Mouse (Mus musculus) bone marrow, adult 2 months (tissue): ENCODE measurements around the gene Aak1. TPM values are rescaled to one million over a fixed set of nuclear protein-coding genes. Genes with fewer than 3 reads are reported as not detected.

ENCODE experiments used
- H3K27ac ChIP-seq: fragments of 200-500 bp; 2 replicates; pipeline ENCODE4 v1.5.1; 2012; ENCODE audit warnings: low read depth, mild to moderate bottlenecking, control low read depth, inconsistent platforms, low read length; ENCODE audit not compliant: control insufficient read depth, poor library complexity, insufficient read depth
- H3K4me1 ChIP-seq: fragments of 200-500 bp; 2 replicates; pipeline ENCODE4 v1.6.1; 2011; ENCODE audit warnings: low read length; ENCODE audit not compliant: control insufficient read depth, insufficient read depth
- H3K4me3 ChIP-seq: fragments of 200-500 bp; replicated peaks from 2 replicates; pipeline ENCODE3; 2011; ENCODE audit warnings: mild to moderate bottlenecking, low read depth, low read length, control low read depth; ENCODE audit not compliant: control insufficient read depth
- CTCF ChIP-seq: fragments of 200-500 bp; IDR thresholded peaks from 2 replicates; pipeline ENCODE4 v1.5.1; 2011; ENCODE audit warnings: low read length, control low read depth; ENCODE audit not compliant: control insufficient read depth, insufficient read depth
- POLR2A ChIP-seq: fragments of 200-500 bp; IDR thresholded peaks from 2 replicates; pipeline ENCODE4 v1.6.1; 2011; ENCODE audit warnings: low read depth, mild to moderate bottlenecking, control low read depth, low read length, borderline replicate concordance; ENCODE audit not compliant: control insufficient read depth
- WGBS: fragments of 180-500 bp; shearing (Covaris S2); methylation state at CpG from one replicate; pipeline ENCODE4 v1.1.7; 2018; 5-methylcytosine and 5-hydroxymethylcytosine counted together
- polyA plus RNA-seq: library from polyadenylated mRNA; stranded (reverse); fragments of >200 nt; gene quantifications from 2 replicates; pipeline ENCODE4 v1.2.4, GENCODE M21; 2011; ENCODE audit warnings: low replicate concordance; ENCODE audit not compliant: missing spikeins, insufficient read depth, insufficient read length

Gene Aak1
- polyA plus RNA-seq, 1 experiment: 16.9 TPM

DNA sequence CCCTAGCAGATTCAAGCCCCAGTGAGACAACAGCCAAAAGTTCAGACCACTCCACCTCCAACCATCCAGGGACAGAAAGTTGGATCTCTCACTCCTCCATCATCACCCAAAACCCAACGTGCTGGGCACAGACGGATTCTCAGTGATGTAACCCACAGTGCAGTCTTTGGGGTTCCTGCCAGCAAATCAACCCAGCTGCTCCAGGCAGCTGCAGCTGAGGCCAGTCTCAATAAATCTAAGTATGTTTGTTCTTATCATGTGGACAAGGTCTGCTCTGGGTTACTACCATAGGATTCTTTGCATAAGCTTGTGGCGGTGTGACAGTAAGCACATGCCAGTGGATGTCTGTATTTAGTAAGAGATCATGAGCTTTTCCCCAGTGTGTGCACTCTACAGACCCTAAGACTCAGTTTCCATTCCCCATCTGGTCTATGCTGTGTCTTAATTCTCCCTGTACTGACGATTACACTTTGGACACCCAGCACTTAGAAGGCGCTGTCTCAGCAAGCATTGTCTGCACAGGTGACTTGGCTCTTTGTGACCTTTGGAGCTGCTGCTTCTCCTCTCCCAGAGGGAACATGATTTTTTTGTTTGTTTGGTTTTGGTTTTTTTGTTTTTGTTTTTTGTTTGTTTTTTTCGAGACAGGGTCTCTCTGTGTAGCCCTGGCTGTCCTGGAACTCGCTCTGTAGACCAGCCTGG is 114.8 kb downstream of the Aak1 start:
- no peak for TF ChIP-seq CTCF
- no peak for TF ChIP-seq POLR2A
- Histone ChIP-seq H3K4me1 (no peaks in the 10 kb centered on the region), H3K4me3 (no peak overlapping the region), H3K27ac (no peak overlapping the region)
- WGBS: 89% methylated on average over 7 of the region's 7 CpGs

DNA sequence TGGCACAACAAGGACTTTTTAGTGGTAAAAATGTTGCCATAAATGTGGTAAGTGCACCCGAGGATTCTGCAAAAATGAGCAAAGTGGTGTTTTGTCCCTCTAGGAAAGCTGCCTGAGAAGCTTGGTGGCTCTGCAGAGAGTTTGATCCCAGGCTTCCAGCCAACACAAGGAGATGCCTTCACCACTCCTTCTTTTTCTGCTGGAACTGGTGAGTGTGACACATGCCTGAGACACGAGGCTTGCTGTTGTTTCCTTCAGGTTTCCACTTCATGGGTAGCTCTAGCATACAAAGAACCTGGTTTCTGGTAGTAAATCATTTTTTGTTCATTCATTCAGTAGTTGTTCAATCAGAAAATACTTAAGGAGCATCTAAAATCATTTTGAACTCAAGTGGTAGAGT is 117.8 kb downstream of the Aak1 start:
- Histone ChIP-seq H3K27ac (no peak overlapping the region), H3K4me3 (no peak overlapping the region), H3K4me1 (no peaks in the 10 kb centered on the region)
- WGBS: 74% methylated on average over 2 of the region's 2 CpGs
- TF ChIP-seq CTCF: no peak
- no peak for TF ChIP-seq POLR2A

DNA sequence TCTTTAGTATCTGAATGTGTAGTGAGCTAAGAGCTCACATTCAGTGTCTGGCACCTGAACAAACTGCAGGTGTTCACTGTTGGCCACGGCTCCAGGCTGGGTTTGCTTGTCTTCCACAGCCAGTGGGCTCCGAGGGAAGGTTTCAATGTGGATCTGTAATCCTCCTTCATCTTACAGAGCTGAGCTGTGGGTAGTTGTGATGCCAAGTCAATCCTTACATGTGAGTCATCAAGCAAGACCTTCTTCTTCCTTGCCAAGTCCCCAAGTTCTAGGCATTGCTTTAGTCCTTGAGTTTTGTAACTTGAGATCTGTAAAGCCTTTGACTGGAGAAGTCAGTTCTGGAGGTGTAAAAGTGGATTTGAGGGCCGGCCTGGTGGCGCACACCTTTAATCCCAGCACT is 124.6 kb downstream of the Aak1 start:
- no peak for TF ChIP-seq CTCF
- TF ChIP-seq POLR2A: no peak
- no peaks in the 10 kb centered on the region for H3K4me1 ChIP-seq
- no peak overlapping the region for H3K4me3 ChIP-seq
- H3K27ac ChIP-seq: no peak overlapping the region
- 92% methylated on average over 4 of the region's 4 CpGs for WGBS

DNA sequence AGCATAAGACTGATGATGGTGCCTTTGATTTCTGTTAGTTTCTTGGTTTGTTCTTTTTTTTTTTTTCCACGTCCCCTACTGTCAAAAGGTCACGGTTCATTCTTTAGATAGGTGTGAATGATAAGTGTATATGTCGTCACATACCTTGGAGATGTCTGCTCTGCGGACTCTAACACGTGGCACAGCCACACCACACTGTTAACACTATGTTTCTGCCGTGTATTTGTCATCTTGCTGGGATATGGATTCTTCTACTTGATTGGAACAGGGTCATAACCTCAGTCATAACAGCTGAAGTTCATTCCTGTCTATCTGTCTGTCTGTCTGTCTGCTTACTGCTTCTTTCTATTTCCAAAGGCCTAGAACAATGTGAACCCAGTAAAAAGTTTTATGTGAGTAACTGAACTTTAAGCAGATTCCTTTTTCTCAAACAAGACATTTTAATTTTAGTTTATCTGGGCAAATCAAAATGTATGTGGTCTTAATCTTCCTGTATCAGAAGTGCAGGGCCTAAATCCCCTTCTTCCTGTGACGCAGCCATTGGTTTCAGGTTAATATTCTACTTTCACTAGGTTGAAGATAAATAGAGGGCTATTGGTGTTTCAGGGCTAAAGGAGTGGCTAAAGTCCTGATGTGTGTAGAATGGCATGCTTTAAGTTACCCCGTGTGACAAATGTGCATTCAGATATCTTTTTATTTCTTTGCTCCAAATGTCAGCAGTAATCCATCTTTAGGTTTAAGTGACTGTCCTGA is 129.0 kb downstream of the Aak1 start:
- TF ChIP-seq CTCF (no peak), POLR2A (no peak)
- WGBS: 81% methylated on average over 8 of the region's 8 CpGs
- no peak overlapping the region for H3K4me3 ChIP-seq
- H3K4me1 ChIP-seq: no peaks in the 10 kb centered on the region
- no peak overlapping the region for H3K27ac ChIP-seq

DNA sequence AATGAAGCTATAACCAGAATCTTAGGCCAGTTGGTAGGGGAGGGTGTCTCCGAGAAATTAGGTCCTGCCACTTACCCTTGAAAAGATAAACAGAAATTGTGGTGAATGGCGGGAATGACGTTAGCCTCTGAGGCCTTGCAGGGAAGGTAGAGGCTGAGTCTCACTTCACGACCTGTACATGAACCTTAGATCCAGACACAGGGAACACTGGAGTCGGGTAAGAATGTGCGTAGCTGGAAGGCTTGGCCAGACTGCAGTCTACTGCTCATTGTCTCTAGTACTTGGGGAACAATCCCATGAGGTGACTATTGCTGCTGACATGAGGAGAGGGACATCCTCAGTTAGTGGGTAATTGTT is 129.6 kb downstream of the Aak1 start:
- no peak overlapping the region for H3K27ac ChIP-seq
- no peak for TF ChIP-seq POLR2A
- TF ChIP-seq CTCF: no peak
- H3K4me3 ChIP-seq: no peak overlapping the region
- H3K4me1 ChIP-seq: no peaks in the 10 kb centered on the region
- 85% methylated on average over 6 of the region's 6 CpGs for WGBS

DNA sequence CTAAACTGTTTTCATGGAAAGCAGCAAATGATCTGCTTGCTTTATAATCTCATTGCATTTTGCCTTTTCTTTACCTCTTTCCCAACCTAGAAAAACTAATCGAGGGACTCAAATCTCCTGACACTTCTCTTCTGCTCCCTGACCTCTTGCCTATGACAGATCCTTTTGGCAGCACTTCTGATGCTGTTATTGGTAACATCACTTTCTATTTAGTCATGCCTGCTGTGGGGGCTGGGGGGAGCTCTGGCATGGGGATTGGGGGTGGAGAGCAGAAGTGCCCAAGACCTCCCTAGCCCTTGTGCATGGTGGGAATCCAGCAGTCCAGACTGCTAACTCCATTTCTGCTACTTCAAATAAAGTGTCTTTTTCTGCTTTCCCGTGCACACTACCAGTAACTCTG is 131.9 kb downstream of the Aak1 start:
- Histone ChIP-seq H3K27ac (no peak overlapping the region), H3K4me3 (no peak overlapping the region), H3K4me1 (no peaks in the 10 kb centered on the region)
- WGBS: 83% methylated on average over 2 of the region's 2 CpGs
- no peak for TF ChIP-seq POLR2A
- TF ChIP-seq CTCF: no peak

DNA sequence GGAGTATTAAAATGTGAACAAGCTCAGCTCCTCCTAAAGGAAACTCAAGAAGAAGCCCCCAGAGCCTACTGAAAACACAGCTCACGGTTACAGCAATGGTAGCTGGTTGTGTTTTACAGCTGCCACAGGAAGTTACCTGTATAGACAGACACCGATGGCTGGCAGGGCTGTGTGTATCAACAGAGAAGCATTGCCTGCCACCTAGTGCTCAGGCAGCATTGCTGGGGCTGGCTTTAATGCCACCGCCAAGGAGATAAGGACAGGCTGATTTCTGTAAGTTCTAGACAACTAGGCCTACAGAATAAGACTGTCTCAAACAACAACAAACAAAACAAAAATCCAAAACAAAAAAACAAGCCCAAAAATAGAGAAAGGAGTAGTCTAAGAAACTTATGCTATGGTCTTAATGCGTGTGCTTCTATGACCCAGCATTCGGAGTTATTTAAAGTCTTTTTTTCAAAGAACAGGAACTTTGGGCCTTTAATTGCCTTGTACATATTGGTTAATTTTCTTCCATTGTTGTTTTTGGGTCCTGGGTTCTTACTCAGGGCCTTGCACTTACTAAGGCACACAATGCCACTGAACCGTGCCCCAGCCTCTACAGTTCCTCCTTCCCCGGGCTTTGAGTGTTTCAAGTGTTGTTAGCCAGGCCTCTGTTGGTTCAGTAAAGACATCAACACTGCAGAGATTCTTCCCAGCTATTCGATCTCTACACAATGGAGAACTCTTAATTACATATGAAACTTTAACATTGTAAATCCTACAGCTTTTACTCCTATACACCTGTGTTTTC is 136.2 kb downstream of the Aak1 start:
- no peak for TF ChIP-seq CTCF
- no peak for TF ChIP-seq POLR2A
- WGBS: 78% methylated on average over 8 of the region's 8 CpGs
- Histone ChIP-seq H3K4me3 (no peak overlapping the region), H3K27ac (no peak overlapping the region), H3K4me1 (no peaks in the 10 kb centered on the region)

DNA sequence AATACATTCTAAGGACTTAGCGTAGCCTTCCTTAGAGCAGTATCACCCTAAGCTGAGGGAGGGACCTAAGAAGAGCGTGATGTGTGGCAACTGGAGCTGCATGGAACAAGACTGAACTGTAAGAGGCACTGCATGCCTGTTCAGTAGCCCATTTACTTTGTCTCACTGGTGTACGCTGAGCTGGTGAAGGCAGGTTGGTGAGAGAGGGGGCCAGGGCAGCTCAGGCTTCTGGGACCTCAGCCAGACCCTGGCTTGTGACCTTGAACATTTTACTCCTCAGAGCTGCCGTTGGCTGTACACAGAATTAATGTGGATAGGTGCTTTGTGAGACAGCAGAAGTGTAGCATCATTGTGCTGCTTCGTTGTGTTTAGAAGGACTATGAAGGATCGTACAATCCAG is 140.3 kb downstream of the Aak1 start:
- no peak overlapping the region for H3K4me3 ChIP-seq
- H3K4me1 ChIP-seq: no peaks in the 10 kb centered on the region

DNA sequence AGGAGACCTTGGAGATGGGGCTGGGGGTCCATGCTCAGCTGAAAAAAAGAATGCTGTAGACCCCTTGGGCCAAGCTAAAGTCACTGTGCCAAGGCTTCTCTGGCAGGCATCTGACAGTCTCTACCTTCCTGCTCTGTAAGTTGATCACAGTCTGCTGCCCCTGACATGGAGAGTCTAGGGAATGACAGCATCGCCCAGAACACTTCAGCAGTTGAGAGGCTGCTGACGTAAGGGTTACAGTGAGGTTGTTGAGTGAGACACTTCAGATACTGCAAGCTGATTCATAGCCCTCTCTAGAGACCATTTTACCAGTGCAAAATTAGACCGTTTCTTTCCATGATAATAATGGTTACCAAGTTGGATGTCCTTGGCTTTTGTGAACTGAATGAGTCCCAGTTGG is 141.7 kb downstream of the Aak1 start:
- no peaks in the 10 kb centered on the region for H3K4me1 ChIP-seq
- H3K4me3 ChIP-seq: no peak overlapping the region
- WGBS: 86% methylated on average over 3 of the region's 3 CpGs
- no peak for TF ChIP-seq CTCF
- no peak for TF ChIP-seq POLR2A
- no peak overlapping the region for H3K27ac ChIP-seq

More for the DNA sequence above, 140.3 kb downstream of the Aak1 start:
- 92% methylated on average over 6 of the region's 6 CpGs for WGBS
- TF ChIP-seq CTCF (no peak), POLR2A (no peak)
- H3K27ac ChIP-seq: no peak overlapping the region
